Mouse (Mus musculus): ENCODE measurements around the gene Hdac10. TPM values are rescaled to one million over a fixed set of nuclear protein-coding genes. Genes with fewer than 3 reads are reported as not detected.

Hdac10 gene
- total and polyA plus RNA-seq, 3 experiments = 23.3 to 26.6 TPM; not detected in 1

DNA sequence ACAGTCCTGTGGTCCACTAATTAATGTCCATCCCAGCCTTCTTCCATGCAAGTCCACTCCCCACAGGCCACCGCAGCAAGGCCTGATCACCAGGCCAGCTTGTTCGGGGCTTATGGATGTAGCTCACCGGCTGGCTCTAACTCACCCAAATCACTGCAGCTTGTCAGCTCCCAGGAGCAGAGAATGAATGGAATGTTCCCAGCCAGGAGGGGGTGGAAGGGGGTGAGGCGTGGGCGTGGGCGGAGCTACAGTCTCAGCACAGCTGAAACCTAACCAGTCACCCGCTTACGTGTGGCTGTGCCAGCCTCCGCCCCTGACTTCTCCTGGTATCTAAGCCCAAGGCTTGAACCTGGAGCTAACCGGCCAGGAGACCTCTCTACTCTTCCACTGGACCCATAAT lies 40.9 kb upstream of the Hdac10 start:
- Histone ChIP-seq H3K4me1 (ENCODE audit: control insufficient read depth in 1 of 2, insufficient read depth in 2 of 2, low read length in 2 of 2) (peaks cover 0 to 3% of the 10 kb centered on the region in 2 experiments; a peak in 1 of 4 replicates), H3K4me3 (ENCODE audit: control insufficient read depth in 1 of 2, insufficient read depth in 1 of 2, low read depth in 2 of 2, low read length in 2 of 2) (no peak overlapping the region), H3K9ac (ENCODE audit: control insufficient read depth, low read depth, low read length, poor library complexity, severe bottlenecking) (no peak overlapping the region), H3K27me3 (ENCODE audit: control insufficient read depth in 1 of 2, insufficient read depth in 2 of 2, low read length in 2 of 2) (no peaks in the 10 kb centered on the region), H3K79me2 (ENCODE audit: control insufficient read depth, insufficient read depth, low read length, poor library complexity) (no peaks in the 10 kb centered on the region), H3K9me3 (replicated peaks; ENCODE audit: insufficient read depth, low read length) (no peaks in the 10 kb centered on the region), H3K27ac (ENCODE audit: control insufficient read depth, low read depth, low read length) (no peak overlapping the region), H3K36me3 (ENCODE audit: control insufficient read depth in 1 of 2, insufficient read depth in 2 of 2, low read length in 2 of 2) (no peaks in the 10 kb centered on the region)
- TF ChIP-seq MAFK (IDR thresholded peaks at IDR 0.05; ENCODE audit: borderline replicate concordance, low read depth, low read length) (no peak), USF1 (IDR thresholded peaks at IDR 0.05; ENCODE audit: low read depth, low read length) (no peak), BHLHE40 (IDR thresholded peaks at IDR 0.05; ENCODE audit: borderline replicate concordance, low read depth, low read length) (no peak), MEF2A (IDR thresholded peaks at IDR 0.05; ENCODE audit: extremely low read depth, insufficient replicate concordance, low read depth, low read length, poor library complexity, severe bottlenecking) (no peak), ELF1 (IDR thresholded peaks at IDR 0.05; ENCODE audit: low read depth, low read length) (no peak), NRF1 (IDR thresholded peaks at IDR 0.05; ENCODE audit: insufficient read depth, low read depth, low read length, poor library complexity, severe bottlenecking) (no peak)
- no peak for DNase-seq (ENCODE audit: low read depth, low spot score)

DNA sequence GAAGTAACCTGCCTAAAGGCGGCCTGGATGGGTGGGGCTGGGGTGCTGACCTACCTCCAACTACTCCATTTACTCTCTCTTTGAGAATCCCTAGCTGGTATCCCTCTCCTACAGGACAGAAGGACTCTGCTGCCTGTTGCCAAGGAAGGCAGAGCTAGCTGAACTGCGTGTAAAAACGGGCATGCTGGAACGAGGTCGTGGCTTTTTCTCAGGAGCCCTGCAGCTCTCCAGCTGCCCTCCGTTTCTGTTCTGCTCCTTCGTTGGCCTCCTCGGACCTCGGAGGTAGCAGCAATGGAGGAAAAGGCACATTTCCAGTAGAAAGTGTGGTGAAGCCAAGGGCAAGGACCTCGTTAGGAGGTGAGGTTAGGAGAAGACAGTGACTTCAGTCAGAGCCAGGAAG lies 40.4 kb upstream of the Hdac10 start:
- Histone ChIP-seq H3K9me3 (replicated peaks; ENCODE audit: insufficient read depth, low read length) (no peaks in the 10 kb centered on the region), H3K27me3 (ENCODE audit: control insufficient read depth in 1 of 2, insufficient read depth in 2 of 2, low read length in 2 of 2) (no peaks in the 10 kb centered on the region), H3K27ac (ENCODE audit: control insufficient read depth, low read depth, low read length) (no peak overlapping the region)

DNA sequence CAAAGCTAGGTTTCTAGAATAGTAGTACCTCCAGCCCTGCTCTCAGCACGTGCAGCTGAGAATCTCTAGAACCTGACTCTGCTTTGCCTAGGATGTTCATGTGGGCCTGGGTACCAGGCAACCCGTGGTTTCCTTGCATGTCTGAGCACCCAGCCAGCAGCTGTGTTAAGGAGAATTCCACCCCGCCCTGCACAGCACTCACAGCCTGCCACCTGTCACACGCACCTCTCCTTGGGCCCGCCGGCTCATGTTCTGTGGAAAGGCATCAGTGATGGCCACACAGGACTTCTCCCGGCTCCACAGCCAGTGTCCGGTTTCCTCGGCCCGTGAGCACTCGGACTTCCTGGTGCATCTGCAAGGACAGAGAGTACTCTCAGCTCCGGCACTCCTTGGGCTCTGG lies 37.0 kb upstream of the Hdac10 start:
- TF ChIP-seq ZKSCAN1 (IDR thresholded peaks at IDR 0.05; ENCODE audit: low read depth, low read length) = no peak
- no peak for TF ChIP-seq BHLHE40 (IDR thresholded peaks at IDR 0.05; ENCODE audit: borderline replicate concordance, low read depth, low read length)
- TF ChIP-seq USF2 (IDR thresholded peaks at IDR 0.05; ENCODE audit: borderline replicate concordance in 1 of 2, insufficient read depth in 1 of 2, low read depth in 1 of 2, low read length in 2 of 2) = no peak
- no peak for TF ChIP-seq NELFE (IDR thresholded peaks at IDR 0.05; ENCODE audit: low read depth, low read length)
- no peak for TF ChIP-seq POLR2AphosphoS2 (IDR thresholded peaks at IDR 0.05; ENCODE audit: low read length)
- TF ChIP-seq JUND (IDR thresholded peaks at IDR 0.05; ENCODE audit: low read depth, low read length) = no peak
- no peak for TF ChIP-seq HCFC1 (IDR thresholded peaks at IDR 0.05; ENCODE audit: low read depth, low read length)
- TF ChIP-seq CTCF (IDR thresholded peaks at IDR 0.05 in 2 of 3, conservative IDR thresholded peaks at IDR 0.05 in 1 of 3; ENCODE audit: control insufficient read depth in 1 of 3, insufficient read depth in 1 of 3, low read depth in 2 of 3, low read length in 3 of 3, poor library complexity in 1 of 3, severe bottlenecking in 1 of 3) = no peak
- H3K9me3 ChIP-seq (replicated peaks; ENCODE audit: insufficient read depth, low read length) = no peaks in the 10 kb centered on the region
- H3K79me2 ChIP-seq (ENCODE audit: control insufficient read depth, insufficient read depth, low read length, poor library complexity) = no peaks in the 10 kb centered on the region
- H3K36me3 ChIP-seq (ENCODE audit: control insufficient read depth in 1 of 2, insufficient read depth in 2 of 2, low read length in 2 of 2) = no peaks in the 10 kb centered on the region
- no peak overlapping the region for H3K27ac ChIP-seq (ENCODE audit: control insufficient read depth, low read depth, low read length)
- no peak overlapping the region for H3K9ac ChIP-seq (ENCODE audit: control insufficient read depth, low read depth, low read length, poor library complexity, severe bottlenecking)
- peaks cover 0 to 3% of the 10 kb centered on the region in 2 experiments; a peak in 1 of 4 replicates for H3K4me1 ChIP-seq (ENCODE audit: control insufficient read depth in 1 of 2, insufficient read depth in 2 of 2, low read length in 2 of 2)
- no peaks in the 10 kb centered on the region for H3K27me3 ChIP-seq (ENCODE audit: control insufficient read depth in 1 of 2, insufficient read depth in 2 of 2, low read length in 2 of 2)
- H3K4me3 ChIP-seq (ENCODE audit: control insufficient read depth in 1 of 2, insufficient read depth in 1 of 2, low read depth in 2 of 2, low read length in 2 of 2) = no peak overlapping the region
- DNase-seq (ENCODE audit: low read depth, low spot score) = no peak

More for the DNA sequence above, 40.4 kb upstream of the Hdac10 start:
- no peak overlapping the region for H3K4me3 ChIP-seq (ENCODE audit: control insufficient read depth in 1 of 2, insufficient read depth in 1 of 2, low read depth in 2 of 2, low read length in 2 of 2)
- no peak for DNase-seq (ENCODE audit: low read depth, low spot score)
- TF ChIP-seq USF1 (IDR thresholded peaks at IDR 0.05; ENCODE audit: low read depth, low read length) = no peak
- no peak for TF ChIP-seq RAD21 (IDR thresholded peaks at IDR 0.05; ENCODE audit: low read depth, low read length)
- no peak for TF ChIP-seq ETS1 (IDR thresholded peaks at IDR 0.05; ENCODE audit: low read depth, low read length)
- no peak for TF ChIP-seq UBTF (IDR thresholded peaks at IDR 0.05; ENCODE audit: borderline replicate concordance, insufficient read depth, low read depth, low read length)
- no peak for TF ChIP-seq MXI1 (IDR thresholded peaks at IDR 0.05; ENCODE audit: low read depth, low read length)
- no peak for TF ChIP-seq GATA1 (IDR thresholded peaks at IDR 0.05; ENCODE audit: low read depth, low read length)
- no peak for TF ChIP-seq MAFK (IDR thresholded peaks at IDR 0.05; ENCODE audit: borderline replicate concordance, low read depth, low read length)
- no peak for TF ChIP-seq TBP (IDR thresholded peaks at IDR 0.05; ENCODE audit: low read depth, low read length)
- no peak for TF ChIP-seq MAX (IDR thresholded peaks at IDR 0.05; ENCODE audit: low read length)
- TF ChIP-seq KAT2A (conservative IDR thresholded peaks at IDR 0.05; ENCODE audit: low read depth, low read length) = no peak
- no peak for TF ChIP-seq SIN3A (IDR thresholded peaks at IDR 0.05; ENCODE audit: low read length)
- no peak for TF ChIP-seq E2F4 (IDR thresholded peaks at IDR 0.05; ENCODE audit: borderline replicate concordance, low read depth, low read length)
- TF ChIP-seq MYB (IDR thresholded peaks at IDR 0.05; ENCODE audit: low read depth, low read length) = no peak
- no peak for TF ChIP-seq USF2 (IDR thresholded peaks at IDR 0.05; ENCODE audit: borderline replicate concordance in 1 of 2, insufficient read depth in 1 of 2, low read depth in 1 of 2, low read length in 2 of 2)
- H3K36me3 ChIP-seq (ENCODE audit: control insufficient read depth in 1 of 2, insufficient read depth in 2 of 2, low read length in 2 of 2) = no peaks in the 10 kb centered on the region
- no peaks in the 10 kb centered on the region for H3K79me2 ChIP-seq (ENCODE audit: control insufficient read depth, insufficient read depth, low read length, poor library complexity)
- no peak overlapping the region for H3K9ac ChIP-seq (ENCODE audit: control insufficient read depth, low read depth, low read length, poor library complexity, severe bottlenecking)
- peaks cover 0 to 3% of the 10 kb centered on the region in 2 experiments; a peak in 1 of 4 replicates for H3K4me1 ChIP-seq (ENCODE audit: control insufficient read depth in 1 of 2, insufficient read depth in 2 of 2, low read length in 2 of 2)
